Mouse (Mus musculus) midbrain, embryonic 11.5 days (tissue): ENCODE data around the gene Mapk8. TPM values are rescaled to one million over a fixed set of nuclear protein-coding genes. Genes with fewer than 3 reads are reported as not detected.

Experiments
- ATAC-seq: fragments of 200-750 bp; cut with Nextera tagmentation; 2 replicates; pipeline ENCODE4 v1.8.0; 2017; ENCODE audit warnings: moderate TSS enrichment, moderate library complexity; ENCODE audit not compliant: low FRiP score
- DNase-seq: peaks from one replicate; pipeline ENCODE4 v3.0.0; 2015; ENCODE audit warnings: low spot score; ENCODE audit errors: missing footprints
- H3K27ac ChIP-seq: fragments of 300-500 bp; sonication (generic); 2 replicates; pipeline ENCODE4 v1.5.1; 2014; ENCODE audit warnings: low read depth, low read length
- H3K27me3 ChIP-seq: fragments of 300-500 bp; sonication (generic); 2 replicates; pipeline ENCODE4 v1.6.1; 2014; ENCODE audit warnings: mild to moderate bottlenecking, low read length, moderate library complexity, mixed read lengths; ENCODE audit not compliant: control insufficient read depth, insufficient read depth
- H3K36me3 ChIP-seq: fragments of 300-500 bp; sonication (generic); 2 replicates; pipeline ENCODE4 v1.6.1; 2014; ENCODE audit warnings: mild to moderate bottlenecking, low read length, moderate library complexity, mixed read lengths; ENCODE audit not compliant: control insufficient read depth, insufficient read depth
- H3K4me1 ChIP-seq: fragments of 300-500 bp; sonication (generic); 2 replicates; pipeline ENCODE4 v1.6.1; 2014; ENCODE audit warnings: low read length; ENCODE audit not compliant: control insufficient read depth, insufficient read depth
- H3K4me2 ChIP-seq: fragments of 300-500 bp; sonication (generic); 2 replicates; pipeline ENCODE4 v1.6.1; 2014; ENCODE audit warnings: mild to moderate bottlenecking, moderate library complexity
- H3K4me3 ChIP-seq: fragments of 300-500 bp; sonication (generic); 2 replicates; pipeline ENCODE4 v1.5.1; 2014; ENCODE audit warnings: low read depth, low read length
- H3K9ac ChIP-seq: fragments of 300-500 bp; sonication (generic); 2 replicates; pipeline ENCODE4 v1.6.1; 2014; ENCODE audit warnings: low read length
- H3K9me3 ChIP-seq: fragments of 300-500 bp; sonication (generic); 2 replicates; pipeline ENCODE4 v1.6.1; 2016; ENCODE audit warnings: low read length; ENCODE audit not compliant: control insufficient read depth
- WGBS: fragments of 180-500 bp; shearing (Covaris S2); extraction: QIAGEN DNeasy Blood & Tissue Kit; methylation state at CpG from one replicate; pipeline ENCODE4 v1.1.7; 2014; 5-methylcytosine and 5-hydroxymethylcytosine counted together
- polyA plus RNA-seq: library from polyadenylated mRNA; unstranded; fragments of >200 nt; fragmentation: Nextera tagmentation; extraction: Ambion mirVana; gene quantifications from 2 replicates; pipeline ENCODE4 v1.2.1, GENCODE M21; 2014

Gene Mapk8
- polyA plus RNA-seq, 1 experiment from 2014 or later = 27.4 TPM

DNA sequence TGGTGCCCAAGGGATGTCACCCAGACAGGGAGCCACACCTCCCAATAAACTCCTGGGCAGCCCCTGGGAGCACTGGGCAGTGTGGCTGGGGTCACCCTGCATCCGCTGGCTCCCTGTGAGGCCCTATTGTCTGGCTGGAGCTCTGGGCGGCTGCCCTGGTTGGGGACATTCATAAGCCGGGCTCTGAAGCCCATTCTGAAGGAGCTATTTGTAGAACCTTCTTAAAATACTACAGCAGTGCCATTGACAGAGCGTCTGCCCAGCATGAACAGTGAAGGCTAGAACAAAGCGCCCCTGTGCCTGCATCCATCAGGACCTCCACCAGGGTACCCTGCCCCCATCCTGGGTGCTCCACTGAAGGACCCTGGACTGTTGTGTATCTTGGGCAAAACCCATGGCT is 118.6 kb downstream of the Mapk8 start:
- no peak for DNase-seq
- no peak for ATAC-seq
- WGBS = 50% methylated on average over 5 of the region's 5 CpGs

More for the DNA sequence above, 118.6 kb downstream of the Mapk8 start:
- Histone ChIP-seq H3K27ac (no peak overlapping the region), H3K9me3 (no peaks in the 10 kb centered on the region), H3K4me1 (peaks cover 3% of the 10 kb centered on the region), H3K27me3 (no peaks in the 10 kb centered on the region), H3K4me2 (no peak overlapping the region), H3K4me3 (no peak overlapping the region), H3K36me3 (no peaks in the 10 kb centered on the region), H3K9ac (no peak overlapping the region)

Other genes starting within 250 kb of the Mapk8 start
- 1.1 and 1.5 TPM in 2 replicates for gene Arhgap22, start 233.1 kb downstream of the Mapk8 start, polyA plus RNA-seq
- 0.07 TPM in 1 of 2 replicates, not detected in the other for gene Frmpd2, start 24.5 kb upstream of the Mapk8 start, polyA plus RNA-seq
- gene Ptpn20, start 142.0 kb upstream of the Mapk8 start, polyA plus RNA-seq = not detected in 2 replicates